Mouse (Mus musculus): ENCODE data around the gene Cyp4f18.

DNA sequence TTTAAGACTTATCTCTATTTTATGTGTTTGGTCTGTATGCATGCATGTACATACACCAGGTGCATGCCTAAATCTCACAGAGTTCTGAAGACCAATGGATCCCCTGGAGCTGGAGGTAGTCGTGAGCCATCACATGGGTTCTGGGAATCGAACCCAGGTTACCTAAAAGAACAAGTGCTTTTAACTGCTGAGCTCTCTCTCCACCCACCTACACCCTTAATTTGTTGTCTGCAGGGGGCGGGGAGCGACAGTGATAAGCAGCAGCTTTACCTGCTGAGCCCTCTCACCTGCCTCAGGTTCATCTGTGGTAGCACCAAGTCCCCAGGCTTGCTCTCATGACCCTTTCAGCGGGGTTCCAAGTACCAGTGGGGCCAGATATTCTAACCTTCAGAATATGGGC lies 47.6 kb downstream of the Cyp4f18 start:
- no peak for TF ChIP-seq CTCF (IDR thresholded peaks at IDR 0.05; ENCODE audit: low read depth, low read length)
- TF ChIP-seq POLR2A (IDR thresholded peaks at IDR 0.05; ENCODE audit: insufficient read depth, low read length), result no peak
- no peak for TF ChIP-seq EP300 (IDR thresholded peaks at IDR 0.05; ENCODE audit: insufficient read depth, low read depth, low read length)

Measured in ES-Bruce4 (cell line).